ENCODE assay signal across 8 mouse cellular contexts in genomic region chr15:81925760-81926445, GRCm38 (mm10). TPM values are rescaled to one million over a fixed set of nuclear protein-coding genes. Genes with fewer than 3 reads are reported as not detected.
DNase-seq lines count a peak whose midpoint lies in the region; ATAC-seq lines count a peak whose summit lies in the region.

TSS of gene Polr3h (minus strand) at chr15:81926240.

- peak; percentile 96 to 98 for DNase-seq in B cell, adult 2 months
- DNase-seq in brain, adult 2 months (ENCODE audit: low read depth, low spot score): peak; percentile 99
- peak; percentile 98 for DNase-seq in heart, embryonic 10.5 days (ENCODE audit: low spot score)
- peak; percentile 99 for DNase-seq in liver
- DNase-seq in spleen, postnatal 4 days (ENCODE audit: low spot score in 2 of 2): peak; percentile 96

- H3K27me3 ChIP-seq in heart, embryonic 10.5 days (ENCODE audit: insufficient read depth, poor library complexity, severe bottlenecking): no peaks in the 10 kb centered on the region
- no peaks in the 10 kb centered on the region for H3K27me3 ChIP-seq in kidney, embryonic 15.5 days

- H3K36me3 ChIP-seq in heart, embryonic 10.5 days: peaks cover 6% of the 10 kb centered on the region
- H3K36me3 ChIP-seq in kidney, embryonic 15.5 days: peaks cover 10% of the 10 kb centered on the region

- H3K4me1 ChIP-seq in heart, embryonic 10.5 days: peaks cover 20% of the 10 kb centered on the region
- peaks cover 52% of the 10 kb centered on the region for H3K4me1 ChIP-seq in kidney, embryonic 15.5 days

- WGBS in heart, embryonic 10.5 days: under 1% methylated on average over 54 of the region's 54 CpGs
- under 1% methylated on average over 54 of the region's 54 CpGs for WGBS in kidney, embryonic 15.5 days

- ATAC-seq in erythroblast, adult 5-6 weeks (replicated peaks; ENCODE audit: low FRiP score, poor library complexity, severe bottlenecking): peak; percentile 91
- peak; percentile 93 for ATAC-seq in kidney, embryonic 15.5 days (replicated peaks; ENCODE audit: low FRiP score)
- peak; percentile 82 for ATAC-seq in monocyte, adult 5-6 weeks (replicated peaks; ENCODE audit: insufficient number of reproducible peaks, low FRiP score, low TSS enrichment, poor library complexity, severe bottlenecking)

- peak within 1 kb of the TSS; percentile 93 for H3K4me2 ChIP-seq in kidney, embryonic 15.5 days

- peak within 1 kb of the TSS; percentile 80 for H3K9ac ChIP-seq in kidney, embryonic 15.5 days

- peak within 1 kb of the TSS; percentile 75 for H3K4me3 ChIP-seq in heart, embryonic 10.5 days
- H3K4me3 ChIP-seq in kidney, embryonic 15.5 days (replicated peaks): peak within 1 kb of the TSS; percentile 81

- H3K27ac ChIP-seq in heart, embryonic 10.5 days: peak within 1 kb of the TSS; percentile 85
- peak within 1 kb of the TSS; percentile 93 for H3K27ac ChIP-seq in kidney, embryonic 15.5 days

- no peaks in the 10 kb centered on the region for H3K9me3 ChIP-seq in heart, embryonic 10.5 days
- H3K9me3 ChIP-seq in kidney, embryonic 15.5 days (replicated peaks): no peaks in the 10 kb centered on the region

RNA-seq across cellular contexts. Expression of gene Polr3h, which starts in this region (rescaled TPM):
- 2.9 and 3.8 TPM in 2 replicates for total RNA-seq in erythroblast, adult 5-6 weeks (2015; ENCODE audit: low replicate concordance)
- total RNA-seq in erythroblast, adult 5-6 weeks (2017; ENCODE audit: low replicate concordance): 6.3 and 17.7 TPM in 2 replicates
- 108 and 120 TPM in 2 replicates for polyA plus RNA-seq in heart, embryonic 10.5 days (2016; fragmentation: Nextera tagmentation; extraction: Ambion mirVana)
- 80.1 and 80.8 TPM in 2 replicates for polyA plus RNA-seq in kidney, embryonic 15.5 days (2015; fragmentation: Nextera tagmentation; extraction: Ambion mirVana)
- total RNA-seq in monocyte, adult 5-6 weeks (2017): 7.9 to 13.7 TPM (median 8.1 TPM) in 3 replicates

Comparison
In these comparisons a context has a peak if more than half of its experiments do, and no peak if none do; other contexts are left out.
1. Peak in every context shown above with its lines: DNase-seq, ATAC-seq, H3K4me3 ChIP-seq and H3K27ac ChIP-seq.